Mouse (Mus musculus): ENCODE measurements at regions not wholly inside any gene's neighbourhood (a gene's known extent, or its start where the extent isn't known, plus 50 kb on each side); places are given as distances from the start of the nearest gene placed in this dataset.
A peak's percentile ranks its signal among the peaks of the same experiment; 100 is the strongest.
"Not testable (repeated sequence)": the region's sequence is repeated elsewhere in the genome, so short reads cannot be mapped to it uniquely, and the experiment has no call there.

DNA sequence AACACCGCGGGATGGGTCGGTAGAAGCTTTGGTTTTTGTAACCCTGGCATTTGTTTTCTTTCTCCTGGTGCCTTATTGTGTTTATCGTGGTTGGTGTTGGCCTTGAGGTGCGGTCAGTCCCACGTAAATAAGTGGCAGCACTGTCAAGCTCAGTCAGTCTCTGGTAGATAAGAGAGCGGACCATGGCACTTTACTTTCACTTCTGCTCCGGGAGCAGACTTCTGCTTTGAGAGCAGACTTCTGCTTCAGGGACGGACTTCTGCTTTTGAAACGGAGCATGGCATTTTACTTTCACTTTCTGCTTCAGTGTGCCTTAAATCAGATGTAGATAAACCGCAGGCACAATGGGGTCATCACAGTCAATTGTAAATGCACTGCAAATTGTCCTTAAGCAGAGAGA lies 54.3 kb upstream of the Ccdc66 start:
- not testable (repeated sequence) for DNase-seq (ENCODE audit: low spot score)

DNA sequence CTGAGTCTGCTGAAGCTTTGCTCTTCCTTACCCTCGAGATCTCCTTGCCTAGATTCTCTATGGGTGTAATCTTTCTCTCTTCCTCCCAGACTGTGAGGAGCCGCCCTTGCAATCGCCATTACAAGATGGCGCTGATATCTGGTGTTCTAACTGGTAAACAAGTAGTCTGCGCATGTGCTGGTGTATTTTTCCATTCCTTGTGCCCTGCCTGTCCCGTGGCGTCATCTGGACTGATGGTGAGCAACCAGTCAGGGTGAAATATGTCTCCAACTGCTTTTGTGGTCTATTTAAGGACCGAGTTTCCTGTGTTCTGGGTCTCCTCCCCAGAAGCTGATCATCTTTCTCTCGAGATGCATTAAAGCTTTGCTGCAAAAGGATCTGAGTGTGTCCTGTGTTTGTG lies 53.7 kb upstream of the Ccdc66 start:
- not testable (repeated sequence) for DNase-seq (ENCODE audit: low spot score)

DNA sequence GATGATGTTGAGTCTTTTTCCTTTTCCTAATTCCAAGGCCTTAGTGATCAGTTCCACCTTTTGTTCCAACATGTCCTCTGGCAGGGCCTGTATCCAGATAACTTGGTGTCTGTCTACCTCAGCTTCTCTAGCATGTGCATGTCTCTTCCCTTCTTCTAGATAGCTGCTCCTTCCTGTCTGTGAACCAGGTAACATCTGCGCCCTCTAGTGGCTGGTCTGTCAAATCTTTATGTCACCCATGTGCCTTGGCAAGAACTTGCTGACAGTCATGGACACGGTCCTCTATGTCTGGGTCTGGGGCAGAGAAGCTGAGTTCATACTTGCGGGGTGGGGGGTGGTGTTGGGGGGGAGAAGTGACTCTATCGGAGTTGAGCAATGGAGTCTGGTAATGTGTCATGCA lies 52.2 kb upstream of the Ccdc66 start:
- DNase-seq (ENCODE audit: low spot score) = peak; percentile 74

DNA sequence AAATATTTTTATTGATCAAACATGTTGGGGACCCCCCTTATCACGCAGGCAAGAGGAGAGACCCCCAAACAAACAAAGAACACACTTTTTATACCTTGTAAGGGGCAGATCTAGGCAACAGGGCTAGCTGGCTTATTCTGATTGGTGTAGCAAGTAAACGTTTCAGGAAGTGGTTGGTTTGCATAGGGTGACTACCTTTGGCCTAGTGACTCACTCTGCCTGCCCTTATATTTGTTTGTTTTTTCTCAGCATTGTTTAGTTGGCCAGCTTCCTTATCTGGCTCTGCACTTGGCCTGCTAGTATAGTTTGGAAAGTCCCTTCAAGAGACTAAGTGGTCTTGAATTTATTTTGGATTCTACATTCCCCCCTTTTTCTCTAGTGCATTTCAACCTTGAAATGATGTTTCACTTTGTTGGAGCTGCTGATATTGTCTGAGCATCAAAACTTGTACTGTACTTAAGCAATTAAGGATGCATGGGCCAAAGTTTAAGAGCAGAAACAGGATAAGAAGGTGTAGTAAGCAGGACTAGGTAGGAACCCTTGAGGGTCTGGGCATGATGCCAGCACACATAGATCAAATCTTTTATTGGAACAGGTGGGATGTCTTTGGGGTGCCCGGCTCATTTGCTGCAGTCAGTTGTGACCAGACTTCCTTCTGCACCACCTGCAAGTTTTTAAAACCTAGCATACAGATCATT lies 50.7 kb upstream of the Ccdc66 start:
- no peak for DNase-seq (ENCODE audit: low spot score)
